Mouse (Mus musculus) forebrain, embryonic 12.5 days (tissue): ENCODE results near the gene Gmfb. TPM values are rescaled to one million over a fixed set of nuclear protein-coding genes. Genes with fewer than 3 reads are reported as not detected.

Experiments
- ATAC-seq: fragments of 200-750 bp; cut with Nextera tagmentation; 2 replicates; pipeline ENCODE4 v1.8.0; 2017; ENCODE audit warnings: moderate TSS enrichment; ENCODE audit not compliant: low FRiP score
- H3K27ac ChIP-seq: fragments of 300-500 bp; sonication (generic); 2 replicates; pipeline ENCODE4 v1.5.1; 2016; ENCODE audit warnings: mild to moderate bottlenecking
- H3K27me3 ChIP-seq: fragments of 300-500 bp; sonication (generic); 2 replicates; pipeline ENCODE4 v1.6.1; 2016; ENCODE audit warnings: mild to moderate bottlenecking
- H3K36me3 ChIP-seq: fragments of 300-500 bp; sonication (generic); replicated peaks from 2 replicates; pipeline ENCODE4 v1.6.1; 2016; ENCODE audit warnings: mild to moderate bottlenecking
- H3K4me1 ChIP-seq: fragments of 300-500 bp; sonication (generic); 2 replicates; pipeline ENCODE4 v1.6.1; 2016
- H3K4me2 ChIP-seq: fragments of 300-500 bp; sonication (generic); 2 replicates; pipeline ENCODE4 v1.6.1; 2016; ENCODE audit warnings: mild to moderate bottlenecking, moderate library complexity
- H3K4me3 ChIP-seq: fragments of 300-500 bp; sonication (generic); replicated peaks from 2 replicates; pipeline ENCODE4 v1.5.1; 2016; ENCODE audit warnings: mild to moderate bottlenecking
- H3K9ac ChIP-seq: fragments of 300-500 bp; sonication (generic); 2 replicates; pipeline ENCODE4 v1.6.1; 2016; ENCODE audit warnings: mild to moderate bottlenecking
- H3K9me3 ChIP-seq: fragments of 300-500 bp; sonication (generic); 2 replicates; pipeline ENCODE4 v1.6.1; 2016
- WGBS: fragments of 180-500 bp; shearing (Covaris S2); methylation state at CpG from one replicate; pipeline ENCODE4 v1.1.7; 2016; 5-methylcytosine and 5-hydroxymethylcytosine counted together
- polyA plus RNA-seq: library from polyadenylated mRNA; unstranded; fragments of >200 nt; fragmentation: Nextera tagmentation; extraction: Ambion mirVana; gene quantifications from 2 replicates; pipeline ENCODE4 v1.2.1, GENCODE M21; 2016

Gene Gmfb
- 107 and 110 TPM in 2 replicates for polyA plus RNA-seq

DNA sequence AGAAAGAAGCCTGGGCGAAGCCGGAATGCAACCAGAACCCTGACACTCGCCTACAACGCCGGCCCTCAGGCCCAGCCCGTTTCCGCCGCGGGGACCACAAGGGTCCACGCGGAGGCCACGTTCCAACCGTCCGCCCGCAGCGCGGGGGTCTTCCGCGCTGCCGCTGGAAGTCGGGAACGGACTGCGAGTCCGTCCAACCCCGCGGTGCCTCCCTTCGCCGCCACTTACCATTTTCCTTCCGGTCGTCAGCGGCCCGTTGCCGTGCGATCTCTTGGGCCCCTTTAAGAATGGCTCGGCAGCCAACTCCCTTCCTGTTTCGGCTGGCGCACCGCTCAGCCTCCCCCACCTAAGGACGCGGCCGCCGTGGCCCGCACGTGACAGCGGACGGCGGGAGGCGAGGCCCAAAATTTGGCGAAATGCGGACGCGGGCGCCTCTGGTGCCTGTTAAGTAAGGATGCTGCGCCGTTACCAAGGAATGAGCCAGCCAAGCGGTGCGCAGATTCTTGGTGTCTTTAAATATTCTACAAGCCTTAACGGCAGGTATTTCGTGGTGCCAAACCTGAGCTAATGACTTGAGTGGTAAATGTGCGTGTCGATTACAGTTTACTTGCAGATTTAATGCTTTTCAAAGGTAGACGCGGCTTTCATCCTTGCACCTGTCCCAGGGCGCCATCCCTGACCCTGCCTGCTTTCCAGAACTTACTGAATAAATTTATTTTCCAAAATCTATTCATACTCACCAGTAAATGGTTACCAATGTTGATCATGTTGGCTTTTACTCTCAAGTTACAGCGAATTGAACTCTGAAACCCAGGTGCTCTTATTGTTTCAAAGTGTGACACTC, at the start of gene Gmfb:
Gmfb (minus strand) TSS at position 370 of the 844 bp plus-strand sequence.
- Histone ChIP-seq H3K4me1 (peaks cover 19% of the 10 kb centered on the region), H3K9me3 (no peaks in the 10 kb centered on the region), H3K4me3 (peak within 1 kb of the TSS; percentile 87), H3K27ac (peak within 1 kb of the TSS; percentile 87), H3K9ac (peak within 1 kb of the TSS; percentile 80), H3K36me3 (peaks cover under 1% of the 10 kb centered on the region; the same call in 1 of the 2 replicates), H3K27me3 (0 out of 2 replicates have a peak, but pooled peaks cover 3% of the 10 kb centered on the region), H3K4me2 (peak within 1 kb of the TSS; percentile 81)
- under 1% methylated on average over 64 of the region's 65 CpGs for WGBS
- peak; percentile 98 for ATAC-seq

DNA sequence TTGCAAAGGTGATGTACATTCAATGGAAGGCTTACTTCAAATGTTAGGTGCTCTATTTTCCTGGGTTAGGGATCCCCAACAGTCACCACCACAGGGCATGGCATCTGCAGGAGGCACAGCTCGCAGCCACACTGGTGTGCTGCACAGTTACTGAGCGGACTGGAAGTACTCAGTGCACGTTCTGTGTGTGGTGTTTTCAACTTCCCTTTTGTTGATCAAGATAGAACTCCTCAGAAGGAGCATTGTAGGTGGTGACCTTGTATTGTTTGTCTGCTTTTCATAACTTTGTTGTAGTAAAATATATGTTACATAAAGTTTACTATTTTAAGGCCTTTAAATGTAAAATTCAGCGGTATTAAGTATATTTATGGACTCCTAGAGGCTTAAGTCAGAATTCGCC, 40.9 kb upstream of the Gmfb start:
- H3K27me3 ChIP-seq = no peaks in the 10 kb centered on the region
- WGBS = 94% methylated on average over 5 of the region's 5 CpGs
- no peaks in the 10 kb centered on the region for H3K9me3 ChIP-seq
- H3K4me2 ChIP-seq = no peak overlapping the region
- H3K36me3 ChIP-seq = no peaks in the 10 kb centered on the region
- H3K4me3 ChIP-seq = no peak overlapping the region
- H3K9ac ChIP-seq = no peak overlapping the region
- no peak for ATAC-seq
- H3K27ac ChIP-seq = no peak overlapping the region
- no peaks in the 10 kb centered on the region for H3K4me1 ChIP-seq

DNA sequence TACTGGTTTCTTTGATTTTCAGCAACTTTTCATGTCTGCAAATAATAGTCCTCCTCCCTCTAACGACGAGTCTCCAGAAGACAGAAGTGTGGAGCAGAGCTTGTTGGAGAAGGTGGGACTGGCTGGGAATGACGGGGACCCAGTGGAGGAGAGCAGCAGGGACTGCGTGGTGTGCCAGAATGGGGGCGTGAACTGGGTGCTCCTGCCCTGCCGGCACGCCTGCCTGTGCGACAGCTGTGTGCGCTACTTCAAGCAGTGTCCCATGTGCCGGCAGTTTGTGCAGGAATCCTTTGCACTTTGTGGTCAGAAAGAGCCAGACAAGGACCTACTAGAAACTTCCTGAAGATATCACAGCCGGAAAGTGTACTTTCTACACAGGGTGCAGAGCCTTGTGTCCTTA, 31.6 kb upstream of the Gmfb start:
- WGBS = 86% methylated on average over 11 of the region's 11 CpGs
- Histone ChIP-seq H3K9ac (no peak overlapping the region), H3K4me2 (no peak overlapping the region), H3K4me1 (no peaks in the 10 kb centered on the region), H3K27ac (no peak overlapping the region), H3K27me3 (no peaks in the 10 kb centered on the region), H3K36me3 (peaks cover 10% of the 10 kb centered on the region), H3K9me3 (no peaks in the 10 kb centered on the region), H3K4me3 (no peak overlapping the region)
- no peak for ATAC-seq

DNA sequence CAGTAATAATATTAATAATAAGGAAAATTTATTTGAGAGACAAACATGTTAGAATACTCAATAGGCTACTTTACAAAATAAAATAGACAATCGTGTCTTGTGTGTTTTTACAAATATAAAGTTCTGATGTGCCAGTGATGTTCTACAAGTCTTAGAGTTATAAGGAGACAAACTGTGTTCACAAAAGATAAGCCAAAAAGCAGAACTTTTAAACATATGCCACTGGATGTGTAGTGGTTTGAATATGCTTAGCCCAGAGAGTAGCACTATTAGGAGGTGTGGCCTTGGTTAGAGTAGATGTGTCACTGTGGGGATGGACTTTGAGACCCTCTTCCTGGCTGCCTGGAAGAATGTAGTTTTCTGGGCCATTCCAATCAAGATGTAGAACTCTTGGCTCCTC, 27.7 kb upstream of the Gmfb start:
- Histone ChIP-seq H3K27ac (no peak overlapping the region), H3K4me2 (no peak overlapping the region), H3K9ac (no peak overlapping the region), H3K4me3 (no peak overlapping the region), H3K9me3 (no peaks in the 10 kb centered on the region), H3K27me3 (no peaks in the 10 kb centered on the region), H3K36me3 (peaks cover 14% of the 10 kb centered on the region), H3K4me1 (no peaks in the 10 kb centered on the region)
- no peak for ATAC-seq
- 98% methylated on average over 1 of the region's 1 CpGs for WGBS

DNA sequence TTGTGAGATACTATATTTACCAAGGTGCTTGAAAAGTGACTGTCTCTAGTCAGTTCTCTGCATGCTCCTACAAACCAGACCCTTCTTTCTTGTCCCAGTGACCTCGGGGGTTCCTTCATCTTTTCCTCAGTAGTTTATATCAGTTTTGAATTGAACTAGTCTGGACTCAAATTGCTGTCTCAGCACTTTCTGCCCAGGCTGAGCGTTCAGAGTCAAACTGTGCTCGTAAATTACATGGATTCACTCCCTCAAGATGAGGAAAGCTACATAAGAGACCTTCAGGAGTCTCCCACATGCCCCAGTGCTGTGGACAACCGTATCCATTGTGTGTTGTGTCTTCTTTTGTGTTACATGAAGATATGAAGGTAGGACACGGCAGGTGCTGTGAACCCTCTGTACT, 26.7 kb upstream of the Gmfb start:
- no peaks in the 10 kb centered on the region for H3K9me3 ChIP-seq
- no peak overlapping the region for H3K4me2 ChIP-seq
- no peak for ATAC-seq
- no peak overlapping the region for H3K4me3 ChIP-seq
- no peak overlapping the region for H3K27ac ChIP-seq
- H3K36me3 ChIP-seq = peaks cover 12% of the 10 kb centered on the region
- no peak overlapping the region for H3K9ac ChIP-seq
- WGBS = 88% methylated on average over 5 of the region's 5 CpGs
- no peaks in the 10 kb centered on the region for H3K27me3 ChIP-seq
- H3K4me1 ChIP-seq = no peaks in the 10 kb centered on the region

DNA sequence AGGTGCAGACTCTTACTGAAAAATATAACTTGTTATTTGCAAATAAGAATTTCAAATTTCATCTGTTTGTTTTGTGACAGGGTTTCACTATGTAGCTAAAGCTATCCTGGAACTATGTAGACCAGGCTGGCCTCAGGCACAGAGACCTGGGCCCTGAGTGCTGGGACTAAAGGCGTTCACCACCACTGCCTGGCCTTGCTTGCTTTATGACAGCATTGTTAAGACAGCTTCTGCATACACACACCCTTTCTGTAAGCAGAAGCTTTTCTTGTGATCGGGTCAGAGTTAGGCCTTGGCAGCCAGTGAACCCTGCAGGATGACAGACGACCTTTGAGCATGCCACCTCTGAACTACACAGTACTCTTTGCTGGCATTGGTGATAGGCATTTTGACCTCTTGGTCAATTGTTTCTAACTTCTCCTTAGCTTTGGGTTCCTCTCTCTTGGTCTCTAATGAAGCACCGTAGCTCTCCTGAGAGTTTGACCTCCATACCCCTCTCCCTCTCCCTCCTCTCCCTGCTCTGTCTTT, 26.1 kb upstream of the Gmfb start:
- WGBS = 88% methylated on average over 4 of the region's 4 CpGs
- no peaks in the 10 kb centered on the region for H3K27me3 ChIP-seq

DNA sequence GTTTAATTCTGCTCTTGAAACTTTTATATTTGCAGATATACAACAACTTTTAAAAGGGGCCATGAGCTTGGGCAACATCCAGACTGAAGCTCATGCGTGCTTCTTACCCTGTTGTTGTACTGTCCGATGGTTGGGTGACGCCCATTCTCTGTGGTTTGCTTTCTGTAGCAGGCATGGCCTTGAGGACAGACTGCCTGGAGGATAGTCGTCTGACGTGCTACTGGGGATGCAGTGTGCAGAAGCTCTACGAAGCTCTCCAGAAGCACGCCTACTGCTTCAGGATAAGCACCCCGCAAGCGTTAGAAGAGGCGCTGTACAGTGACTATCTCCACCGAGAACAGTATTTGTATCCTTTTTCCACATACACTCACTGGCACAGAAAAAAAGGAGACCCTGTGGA, 23.7 kb upstream of the Gmfb start:
- no peak overlapping the region for H3K4me3 ChIP-seq
- WGBS = 93% methylated on average over 11 of the region's 11 CpGs
- no peak overlapping the region for H3K27ac ChIP-seq
- no peaks in the 10 kb centered on the region for H3K4me1 ChIP-seq
- H3K9me3 ChIP-seq = no peaks in the 10 kb centered on the region
- H3K27me3 ChIP-seq = no peaks in the 10 kb centered on the region
- no peak for ATAC-seq
- H3K9ac ChIP-seq = no peak overlapping the region
- no peak overlapping the region for H3K4me2 ChIP-seq
- H3K36me3 ChIP-seq = peaks cover 27% of the 10 kb centered on the region

More for the DNA sequence above, 26.1 kb upstream of the Gmfb start:
- H3K4me1 ChIP-seq = no peaks in the 10 kb centered on the region
- H3K36me3 ChIP-seq = peaks cover 9% of the 10 kb centered on the region
- no peak overlapping the region for H3K9ac ChIP-seq
- no peak overlapping the region for H3K27ac ChIP-seq
- no peak overlapping the region for H3K4me2 ChIP-seq
- no peak overlapping the region for H3K4me3 ChIP-seq
- no peaks in the 10 kb centered on the region for H3K9me3 ChIP-seq
- ATAC-seq = no peak

DNA sequence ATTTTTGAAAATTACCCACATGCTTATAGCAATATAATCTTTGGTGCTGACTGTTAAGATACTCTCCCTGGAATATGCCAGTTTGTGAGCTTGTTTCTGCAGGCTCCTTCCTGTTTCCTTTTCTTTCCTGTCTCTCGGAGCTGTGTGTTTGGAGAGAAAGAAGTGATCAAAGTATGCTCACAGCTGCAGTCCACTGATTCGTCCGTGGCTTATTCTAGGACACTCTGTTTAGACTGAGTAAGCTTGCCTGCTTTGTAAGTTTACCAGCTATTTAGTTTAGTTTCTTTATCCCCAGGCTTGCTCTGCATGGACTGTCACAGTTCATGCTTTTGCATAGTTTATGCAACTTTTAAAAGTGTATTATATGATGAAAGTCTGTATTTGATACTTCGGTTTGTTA, 17.3 kb upstream of the Gmfb start:
- Histone ChIP-seq H3K9ac (no peak overlapping the region), H3K4me3 (no peak overlapping the region), H3K9me3 (no peaks in the 10 kb centered on the region), H3K4me2 (no peak overlapping the region), H3K36me3 (peaks cover 22% of the 10 kb centered on the region), H3K27me3 (no peaks in the 10 kb centered on the region), H3K27ac (no peak overlapping the region), H3K4me1 (no peaks in the 10 kb centered on the region)
- ATAC-seq = no peak
- WGBS = 74% methylated on average over 4 of the region's 4 CpGs

DNA sequence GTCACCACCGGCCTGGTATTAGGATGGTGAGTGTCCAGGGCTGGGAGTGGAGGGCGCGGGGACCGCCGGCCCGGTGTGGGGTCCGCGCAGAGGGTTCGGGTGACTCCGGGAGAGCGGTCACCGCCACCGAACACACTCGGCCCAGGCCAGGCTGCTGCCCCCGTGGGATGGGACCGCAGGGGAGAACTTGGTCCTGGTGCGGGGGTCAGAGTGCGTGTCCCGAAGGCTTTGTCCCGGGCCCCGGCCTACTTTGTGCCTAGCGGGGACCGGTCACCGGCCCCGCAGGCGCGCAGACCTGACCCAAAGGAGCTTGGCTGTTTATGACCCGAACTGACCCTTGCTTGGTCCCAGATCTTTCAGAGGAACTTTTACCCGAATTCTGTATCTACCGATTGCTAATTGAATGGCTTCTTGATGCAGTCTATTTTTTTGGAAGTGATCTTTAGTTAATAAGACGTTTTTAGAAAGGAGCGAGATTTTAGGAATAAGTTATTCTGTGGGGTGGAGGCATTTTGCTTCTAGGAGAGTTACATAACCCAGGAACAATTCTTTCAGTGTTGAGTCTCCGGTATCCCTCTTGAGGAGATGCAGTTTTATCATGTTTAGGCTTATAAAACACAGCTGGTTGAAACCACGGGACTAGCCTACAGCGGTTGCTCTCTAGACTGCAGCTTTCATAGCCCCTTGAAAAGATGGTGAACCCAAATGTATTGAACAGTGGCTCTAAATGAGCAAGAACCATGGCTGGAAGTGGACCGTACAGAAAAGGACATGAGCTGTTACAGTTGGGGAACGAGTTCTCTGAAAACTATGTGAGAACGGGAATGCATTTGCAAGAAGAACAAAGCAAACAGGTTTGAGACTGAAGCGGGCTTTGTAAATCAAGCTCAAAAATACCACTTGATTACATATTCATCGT, 10.6 kb upstream of the Gmfb start:
- peak overlapping the region; percentile 76 for H3K4me2 ChIP-seq
- no peak for ATAC-seq
- H3K9me3 ChIP-seq = no peaks in the 10 kb centered on the region
- WGBS = 7% methylated on average over 40 of the region's 40 CpGs
- H3K9ac ChIP-seq = peak overlapping the region; percentile 86
- no peaks in the 10 kb centered on the region for H3K36me3 ChIP-seq
- H3K4me1 ChIP-seq = peaks cover 16% of the 10 kb centered on the region; the same call in 1 of the 2 replicates
- H3K27me3 ChIP-seq = no peaks in the 10 kb centered on the region
- no peak overlapping the region for H3K27ac ChIP-seq
- peak overlapping the region; percentile 86 for H3K4me3 ChIP-seq

DNA sequence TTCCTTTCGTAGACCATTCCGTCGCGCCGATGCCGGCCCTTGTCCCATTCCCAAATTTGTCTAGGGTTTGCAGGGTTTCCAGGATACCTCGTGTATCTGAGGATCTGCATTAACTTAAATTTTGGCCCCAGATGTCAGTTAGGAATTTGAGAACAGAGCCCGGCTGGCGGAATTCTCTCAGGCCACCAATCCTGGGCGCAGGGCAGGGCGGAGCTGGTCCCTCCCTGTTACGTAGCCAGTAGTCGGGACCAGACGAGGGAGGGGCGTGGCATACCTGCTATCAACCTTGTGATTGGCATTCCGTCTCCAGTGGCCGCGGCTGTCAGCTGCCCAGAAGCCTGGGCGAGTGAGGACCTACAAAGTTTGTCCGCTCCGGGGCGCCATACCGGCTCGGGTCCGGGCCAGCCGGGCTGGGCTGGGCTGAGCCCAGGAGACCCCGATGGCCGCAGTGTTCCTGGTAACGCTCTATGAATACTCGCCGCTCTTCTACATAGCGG, 9.8 kb upstream of the Gmfb start, which contains the start of gene Cgrrf1:
Cgrrf1 (plus strand) TSS at position 289 of the 497 bp plus-strand sequence.
- under 1% methylated on average over 32 of the region's 32 CpGs for whole genome bisulfite sequencing
- no peak within 1 kb of the TSS for H3K27ac ChIP-seq
- H3K9ac ChIP-seq = peak within 1 kb of the TSS; percentile 86
- peak; percentile 99 for ATAC-seq
- no peaks in the 10 kb centered on the region for H3K36me3 ChIP-seq
- H3K27me3 ChIP-seq = no peaks in the 10 kb centered on the region
- peak within 1 kb of the TSS; percentile 76 for H3K4me2 ChIP-seq
- H3K4me1 ChIP-seq = peaks cover 16% of the 10 kb centered on the region; the same call in 1 of the 2 replicates
- H3K4me3 ChIP-seq = peak within 1 kb of the TSS; percentile 86
- no peaks in the 10 kb centered on the region for H3K9me3 ChIP-seq

DNA sequence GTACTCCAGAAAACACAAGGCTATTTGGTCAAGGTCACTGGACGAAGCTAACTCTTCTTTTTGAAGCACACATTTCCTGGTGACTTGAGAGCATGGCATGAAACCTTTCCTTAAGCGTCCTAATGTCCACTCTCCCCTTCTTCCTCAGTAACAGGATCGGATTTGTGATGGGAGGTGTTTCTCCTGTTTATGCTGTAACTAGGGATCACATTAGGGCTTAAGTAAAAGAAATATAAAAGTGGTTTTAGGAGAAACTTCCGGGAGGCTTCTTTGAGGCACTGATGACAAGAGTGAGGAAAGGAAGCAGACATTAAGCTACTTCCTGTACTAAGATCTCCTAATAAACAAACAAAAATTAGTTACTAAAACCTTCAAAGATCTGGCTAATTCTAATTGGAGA, 9.3 kb upstream of the Gmfb start:
- H3K27me3 ChIP-seq = no peaks in the 10 kb centered on the region
- no peaks in the 10 kb centered on the region for H3K36me3 ChIP-seq
- ATAC-seq = no peak
- H3K9me3 ChIP-seq = no peaks in the 10 kb centered on the region
- H3K4me3 ChIP-seq = peak overlapping the region; percentile 86
- 11% methylated on average over 4 of the region's 4 CpGs for WGBS
- H3K4me2 ChIP-seq = peak overlapping the region; percentile 76
- H3K27ac ChIP-seq = no peak overlapping the region
- peak overlapping the region; percentile 86 for H3K9ac ChIP-seq
- H3K4me1 ChIP-seq = peaks cover 16% of the 10 kb centered on the region; the same call in 1 of the 2 replicates

DNA sequence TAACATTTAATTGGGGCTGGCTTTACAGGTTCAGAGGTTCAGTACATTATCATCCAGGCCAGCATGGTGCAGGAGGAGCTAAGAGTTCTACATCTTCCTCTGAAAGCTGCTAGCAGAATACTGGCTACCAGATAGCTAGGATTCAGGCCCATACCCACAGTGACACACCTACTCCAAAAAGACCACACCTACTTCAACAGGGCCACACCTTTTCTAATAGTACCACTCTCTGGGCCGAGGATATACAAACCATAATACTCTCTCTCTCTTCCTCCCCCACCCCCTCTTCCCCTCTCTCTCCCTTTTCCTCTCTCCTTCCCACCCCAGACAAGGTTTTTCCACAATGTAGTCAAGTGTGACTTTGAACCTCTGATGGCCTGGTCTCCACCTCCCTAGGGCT, 5.4 kb upstream of the Gmfb start:
- ATAC-seq = no peak
- H3K36me3 ChIP-seq = no peaks in the 10 kb centered on the region
- H3K4me1 ChIP-seq = peaks cover 4% of the 10 kb centered on the region; the same call in 1 of the 2 replicates
- H3K9ac ChIP-seq = no peak overlapping the region
- no peak overlapping the region for H3K4me2 ChIP-seq
- no peak overlapping the region for H3K27ac ChIP-seq
- H3K27me3 ChIP-seq = 0 out of 2 replicates have a peak, but pooled peaks cover 3% of the 10 kb centered on the region
- 59% methylated on average over 1 of the region's 1 CpGs for WGBS
- H3K9me3 ChIP-seq = no peaks in the 10 kb centered on the region
- H3K4me3 ChIP-seq = no peak overlapping the region
